Mouse (Mus musculus): ENCODE data around the gene Ap1s3. TPM values are rescaled to one million over a fixed set of nuclear protein-coding genes. Genes with fewer than 3 reads are reported as not detected.

Ap1s3 gene
- total and polyA plus RNA-seq, 3 experiments = 0.20 to 2.9 (median 0.29) TPM

DNA sequence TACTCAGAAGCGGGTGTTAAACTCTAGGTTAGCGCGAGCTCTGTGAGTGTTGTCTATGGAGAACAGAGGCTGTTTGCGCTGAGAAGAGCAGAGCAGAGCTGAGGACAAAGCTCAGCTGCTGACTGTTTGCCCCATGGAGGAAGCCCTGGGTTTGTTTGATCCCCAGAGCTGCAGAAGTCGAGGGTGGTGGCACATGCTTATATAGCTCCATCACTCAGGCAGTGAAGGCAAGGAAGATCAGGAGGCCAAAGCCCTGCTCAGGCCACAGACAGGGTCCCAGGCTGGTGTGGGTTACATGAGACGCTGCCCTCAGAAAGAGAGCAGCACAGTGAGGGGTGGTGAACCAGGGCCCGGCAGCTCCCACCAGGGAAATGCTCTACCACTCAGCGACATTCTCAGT is 38.4 kb upstream of the Ap1s3 start:
- H3K27ac ChIP-seq = no peak overlapping the region
- WGBS = 82% methylated on average over 8 of the region's 8 CpGs
- DNase-seq = no peak
- intact Hi-C loops (cut with DNase I) = loop anchor here (5.0 kb wide), 1 partner anchor 67 kb away; the partner anchor contains the start of genes Mrpl44 and Wdfy1
- no peak overlapping the region for H3K4me3 ChIP-seq
- no peak for TF ChIP-seq POLR2A (IDR thresholded peaks at IDR 0.05; ENCODE audit: insufficient read depth, low read depth, low read length)
- peaks cover 3% of the 10 kb centered on the region for H3K4me1 ChIP-seq (ENCODE audit: control insufficient read depth, insufficient read depth, low read length)
- peaks cover 2% of the 10 kb centered on the region for H3K36me3 ChIP-seq (ENCODE audit: control insufficient read depth, insufficient read depth, low read length)
- no peaks in the 10 kb centered on the region for H3K79me2 ChIP-seq (replicated peaks; ENCODE audit: control insufficient read depth, insufficient read depth, low read length)
- no peak overlapping the region for H3K9ac ChIP-seq (ENCODE audit: low read depth, low read length)
- H3K27me3 ChIP-seq (ENCODE audit: control insufficient read depth, insufficient read depth, low read length) = no peaks in the 10 kb centered on the region

DNA sequence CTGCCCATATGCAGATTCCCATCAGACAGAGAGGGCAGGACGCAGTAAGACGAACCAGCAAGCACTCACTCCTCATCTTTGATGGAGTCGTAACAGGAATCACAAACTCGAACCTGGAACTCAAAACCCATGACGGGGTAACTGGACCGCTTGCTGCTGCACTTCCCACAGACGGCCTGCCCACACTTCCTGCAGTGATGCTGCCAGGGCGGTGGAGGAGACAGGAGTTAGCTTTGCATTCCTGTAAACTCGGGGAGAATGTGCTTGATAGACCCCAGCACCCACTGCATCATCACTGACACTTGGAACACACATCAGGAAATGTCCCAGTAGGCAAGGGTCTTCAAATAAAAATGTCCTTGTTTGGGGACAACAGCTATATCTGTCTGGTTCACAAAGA is 35.6 kb upstream of the Ap1s3 start:
- Histone ChIP-seq H3K36me3 (ENCODE audit: control insufficient read depth, insufficient read depth, low read length) (peaks cover 2% of the 10 kb centered on the region), H3K4me1 (ENCODE audit: control insufficient read depth, insufficient read depth, low read length) (peaks cover 3% of the 10 kb centered on the region), H3K9ac (ENCODE audit: low read depth, low read length) (no peak overlapping the region), H3K4me3 (no peak overlapping the region), H3K27ac (no peak overlapping the region), H3K27me3 (ENCODE audit: control insufficient read depth, insufficient read depth, low read length) (no peaks in the 10 kb centered on the region), H3K79me2 (replicated peaks; ENCODE audit: control insufficient read depth, insufficient read depth, low read length) (no peaks in the 10 kb centered on the region)
- intact Hi-C loops (cut with DNase I) = no loop called here
- DNase-seq = no peak
- 78% methylated on average over 9 of the region's 9 CpGs for WGBS
- no peak for TF ChIP-seq POLR2A (IDR thresholded peaks at IDR 0.05; ENCODE audit: insufficient read depth, low read depth, low read length)
- TF ChIP-seq CTCF (IDR thresholded peaks at IDR 0.05) = no peak
- no peak for TF ChIP-seq EP300 (IDR thresholded peaks at IDR 0.05; ENCODE audit: insufficient read depth, low read depth, low read length)

DNA sequence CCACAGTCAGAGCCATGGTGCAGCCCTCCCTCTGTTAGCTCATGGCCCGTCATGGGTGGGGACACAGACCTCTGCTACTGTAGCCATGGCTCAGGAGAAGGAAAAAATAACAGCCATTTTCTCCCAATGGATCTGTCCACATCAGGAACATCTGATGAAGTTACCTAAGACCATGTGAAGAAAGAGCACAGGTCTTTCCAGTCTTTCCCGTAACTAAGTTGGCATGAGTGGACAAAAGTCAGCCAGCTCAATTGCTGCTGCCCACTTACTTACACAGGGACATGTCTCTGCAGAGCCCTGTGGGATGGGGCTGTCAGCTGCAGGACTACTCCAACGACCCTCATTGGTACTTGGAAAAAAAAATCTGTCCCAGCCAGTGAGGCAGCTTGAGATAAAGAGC is 34.9 kb upstream of the Ap1s3 start:
- Histone ChIP-seq H3K27me3 (ENCODE audit: control insufficient read depth, insufficient read depth, low read length) (no peaks in the 10 kb centered on the region), H3K79me2 (replicated peaks; ENCODE audit: control insufficient read depth, insufficient read depth, low read length) (no peaks in the 10 kb centered on the region), H3K4me3 (no peak overlapping the region), H3K36me3 (ENCODE audit: control insufficient read depth, insufficient read depth, low read length) (no peaks in the 10 kb centered on the region; the same call in 1 of the 2 replicates), H3K9ac (ENCODE audit: low read depth, low read length) (no peak overlapping the region), H3K27ac (no peak overlapping the region), H3K4me1 (ENCODE audit: control insufficient read depth, insufficient read depth, low read length) (peaks cover 1% of the 10 kb centered on the region)
- no peak for DNase-seq
- intact Hi-C loops (cut with DNase I) = no loop called here
- WGBS = 77% methylated on average over 3 of the region's 3 CpGs
- no peak for TF ChIP-seq CTCF (IDR thresholded peaks at IDR 0.05)
- no peak for TF ChIP-seq EP300 (IDR thresholded peaks at IDR 0.05; ENCODE audit: insufficient read depth, low read depth, low read length)
- no peak for TF ChIP-seq POLR2A (IDR thresholded peaks at IDR 0.05; ENCODE audit: insufficient read depth, low read depth, low read length)

DNA sequence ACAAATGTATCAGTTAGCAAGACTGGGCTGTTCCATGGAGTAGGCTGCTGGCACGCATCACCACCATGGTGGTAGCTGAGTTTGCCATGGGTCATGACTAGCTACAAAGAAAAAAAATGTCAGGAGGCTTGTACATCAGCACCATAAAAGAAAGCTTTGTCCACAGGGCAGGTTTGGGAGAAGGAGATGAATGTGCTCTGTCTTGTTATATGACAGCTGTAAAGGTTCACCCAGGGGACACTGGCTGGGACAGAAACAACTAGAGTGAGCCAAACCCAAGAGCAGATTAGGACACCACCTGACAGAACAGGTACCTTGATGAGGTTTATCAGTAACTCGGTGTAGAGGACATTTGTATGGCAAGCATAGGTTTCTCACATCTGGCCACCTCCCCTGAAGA is 32.9 kb upstream of the Ap1s3 start:
- no peaks in the 10 kb centered on the region; the same call in 1 of the 2 replicates for H3K36me3 ChIP-seq (ENCODE audit: control insufficient read depth, insufficient read depth, low read length)
- H3K4me3 ChIP-seq = no peak overlapping the region
- H3K4me1 ChIP-seq (ENCODE audit: control insufficient read depth, insufficient read depth, low read length) = no peaks in the 10 kb centered on the region
- H3K9ac ChIP-seq (ENCODE audit: low read depth, low read length) = no peak overlapping the region
- 86% methylated on average over 2 of the region's 2 CpGs for WGBS
- DNase-seq = no peak
- no peaks in the 10 kb centered on the region for H3K79me2 ChIP-seq (replicated peaks; ENCODE audit: control insufficient read depth, insufficient read depth, low read length)
- H3K27me3 ChIP-seq (ENCODE audit: control insufficient read depth, insufficient read depth, low read length) = no peaks in the 10 kb centered on the region
- H3K27ac ChIP-seq = no peak overlapping the region
- TF ChIP-seq POLR2A (IDR thresholded peaks at IDR 0.05; ENCODE audit: insufficient read depth, low read depth, low read length) (no peak), CTCF (IDR thresholded peaks at IDR 0.05) (no peak), EP300 (IDR thresholded peaks at IDR 0.05; ENCODE audit: insufficient read depth, low read depth, low read length) (no peak)
- intact Hi-C loops (cut with DNase I) = no loop called here

DNA sequence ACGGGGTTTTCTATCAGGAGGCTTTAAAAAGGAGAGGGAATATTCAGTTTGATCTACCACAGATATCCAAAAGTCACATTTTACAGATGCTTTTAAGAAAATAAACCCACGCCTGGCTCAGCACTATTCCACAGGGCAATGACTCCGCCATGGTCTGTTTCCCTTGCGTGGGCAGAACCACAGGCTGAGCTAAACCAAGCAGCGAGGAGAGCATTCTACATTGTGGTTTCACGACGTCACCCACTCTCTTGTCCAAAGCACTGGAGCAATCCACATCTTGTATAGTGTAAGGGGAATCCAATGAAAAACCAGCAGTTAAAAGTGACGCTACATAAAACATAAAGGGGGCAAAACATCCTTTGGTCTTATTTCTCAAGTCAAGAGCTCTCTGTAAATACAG is 31.7 kb upstream of the Ap1s3 start:
- Histone ChIP-seq H3K4me3 (no peak overlapping the region), H3K79me2 (replicated peaks; ENCODE audit: control insufficient read depth, insufficient read depth, low read length) (no peaks in the 10 kb centered on the region), H3K9ac (ENCODE audit: low read depth, low read length) (no peak overlapping the region), H3K27ac (no peak overlapping the region), H3K36me3 (ENCODE audit: control insufficient read depth, insufficient read depth, low read length) (no peaks in the 10 kb centered on the region; the same call in 1 of the 2 replicates), H3K4me1 (ENCODE audit: control insufficient read depth, insufficient read depth, low read length) (no peaks in the 10 kb centered on the region), H3K27me3 (ENCODE audit: control insufficient read depth, insufficient read depth, low read length) (no peaks in the 10 kb centered on the region)
- no peak for DNase-seq
- 95% methylated on average over 8 of the region's 8 CpGs for WGBS
- TF ChIP-seq EP300 (IDR thresholded peaks at IDR 0.05; ENCODE audit: insufficient read depth, low read depth, low read length) = no peak
- intact Hi-C loops (cut with DNase I) = no loop called here

DNA sequence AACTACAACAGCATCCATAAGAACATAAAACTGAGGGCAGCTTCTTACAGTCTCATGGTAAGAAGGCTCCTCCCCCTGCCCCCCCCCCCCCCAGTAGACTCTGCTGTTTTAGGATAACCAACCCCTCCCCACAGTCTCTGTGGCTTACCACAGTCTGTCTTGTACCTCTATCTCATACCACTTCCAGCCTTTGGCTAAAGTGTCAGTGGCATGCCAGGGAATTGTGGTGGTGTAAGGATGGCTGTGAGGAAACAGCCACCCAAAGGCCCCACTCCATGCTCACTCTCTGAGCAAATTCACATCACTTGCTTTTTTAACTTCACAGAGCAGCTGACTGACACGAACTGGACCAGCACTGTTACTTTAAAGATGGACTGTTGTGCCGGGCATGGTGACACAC is 26.7 kb upstream of the Ap1s3 start:
- DNase-seq = no peak
- no peak for TF ChIP-seq CTCF (IDR thresholded peaks at IDR 0.05)
- TF ChIP-seq POLR2A (IDR thresholded peaks at IDR 0.05; ENCODE audit: insufficient read depth, low read depth, low read length) = no peak
- no peak for TF ChIP-seq EP300 (IDR thresholded peaks at IDR 0.05; ENCODE audit: insufficient read depth, low read depth, low read length)
- no peaks in the 10 kb centered on the region; the same call in none of the 2 replicates for H3K4me1 ChIP-seq (ENCODE audit: control insufficient read depth, insufficient read depth, low read length)
- no peaks in the 10 kb centered on the region for H3K27me3 ChIP-seq (ENCODE audit: control insufficient read depth, insufficient read depth, low read length)
- intact Hi-C loops (cut with DNase I) = no loop called here
- WGBS = 74% methylated on average over 2 of the region's 2 CpGs
- H3K4me3 ChIP-seq = no peak overlapping the region
- H3K9ac ChIP-seq (ENCODE audit: low read depth, low read length) = no peak overlapping the region
- no peaks in the 10 kb centered on the region for H3K36me3 ChIP-seq (ENCODE audit: control insufficient read depth, insufficient read depth, low read length)
- no peak overlapping the region for H3K27ac ChIP-seq
- no peaks in the 10 kb centered on the region for H3K79me2 ChIP-seq (replicated peaks; ENCODE audit: control insufficient read depth, insufficient read depth, low read length)
